Comparison of ENCODE assay signal across 19 mouse cellular contexts in the genomic region with DNA sequence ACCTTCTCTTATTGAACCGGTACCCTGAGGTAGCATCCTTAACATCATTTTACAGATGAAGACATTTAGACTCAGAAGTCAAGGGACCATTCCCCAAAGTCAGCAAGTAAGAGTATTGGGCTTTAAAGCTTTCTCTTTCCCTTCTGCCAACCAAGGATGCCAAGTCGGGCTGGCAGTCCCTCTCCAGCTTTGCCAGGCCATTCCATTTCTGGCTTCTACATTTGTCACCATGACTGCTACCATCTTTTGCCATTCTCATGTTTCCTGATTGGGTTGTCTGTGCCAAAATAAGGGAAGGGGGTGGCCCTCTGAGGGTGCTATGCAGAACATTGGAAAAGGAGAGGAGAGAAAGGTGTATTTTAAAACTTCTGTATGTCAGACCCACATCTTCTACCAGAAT.
DNase-seq lines count a peak whose midpoint lies in the region; ATAC-seq and TF ChIP-seq lines count a peak whose summit lies in the region.
"Had no signal": no experiment of that assay in that cellular context is flagged by ENCODE, and none has a peak within 500 bp of the region (broad histone marks: within the 10 kb centered on the region; RNA-seq: fewer than 3 reads in every experiment).

No protein-coding gene starts in this region.

- peak overlapping the region; percentile 88 for H3K27ac ChIP-seq in heart, adult 2 months
- H3K27ac ChIP-seq in heart, embryonic 16.5 days (ENCODE audit: low read length) = peak overlapping the region; percentile 94
- H3K27ac ChIP-seq in heart, embryonic 11.5 days (ENCODE audit: low read depth, low read length) = no peak overlapping the region; the same call in 1 of the 2 replicates
- peak overlapping the region; percentile 42; the same call in 1 of the 2 replicates for H3K27ac ChIP-seq in midbrain, embryonic 12.5 days (replicated peaks)
- H3K27ac ChIP-seq in midbrain, embryonic 15.5 days = no peak overlapping the region
- H3K27ac ChIP-seq: embryonic facial prominence, embryonic 10.5 days; hindbrain, embryonic 10.5 days; limb, embryonic 12.5 days; liver, embryonic 15.5 days had no signal

- no peak for TF ChIP-seq CTCF in heart, adult 2 months (IDR thresholded peaks at IDR 0.05)

- TF ChIP-seq POLR2A in heart, adult 2 months (IDR thresholded peaks at IDR 0.05; ENCODE audit: insufficient read depth, low read depth, low read length) = no peak

- H3K4me1 ChIP-seq in heart, adult 2 months (ENCODE audit: control insufficient read depth, insufficient read depth, low read length) = peaks cover 18% of the 10 kb centered on the region
- H3K4me1 ChIP-seq in heart, embryonic 16.5 days (ENCODE audit: control insufficient read depth, insufficient read depth, low read length) = peaks cover 52% of the 10 kb centered on the region
- peaks cover 47% of the 10 kb centered on the region for H3K4me1 ChIP-seq in heart, embryonic 11.5 days (ENCODE audit: control insufficient read depth, insufficient read depth, low read length)
- H3K4me1 ChIP-seq in midbrain, embryonic 12.5 days = peaks cover 45% of the 10 kb centered on the region
- peaks cover 48% of the 10 kb centered on the region for H3K4me1 ChIP-seq in midbrain, embryonic 15.5 days

- TF ChIP-seq EP300 in heart, adult 2 months (IDR thresholded peaks at IDR 0.05; ENCODE audit: insufficient read depth, low read depth, low read length) = no peak

- peak; percentile 71 to 74 for DNase-seq in cerebellum, postnatal 10 days
- DNase-seq in cerebellum, adult 18-20 months = no peak
- no peak for DNase-seq in heart, adult 2 months
- no peak for DNase-seq in heart, adult 18-20 months
- DNase-seq: spleen, adult 18-20 months had no signal

- H3K79me2 ChIP-seq in heart, adult 2 months (replicated peaks; ENCODE audit: control insufficient read depth, insufficient read depth, low read length) = no peaks in the 10 kb centered on the region

- intact Hi-C loops in heart, adult 2 months (cut with DNase I) = loop anchor here (5.0 kb wide), 3 partner anchors 42 to 77 kb away; no protein-coding TSS in a partner anchor

- no peaks in the 10 kb centered on the region for H3K27me3 ChIP-seq in heart, adult 2 months (ENCODE audit: control insufficient read depth, insufficient read depth, low read length)
- H3K27me3 ChIP-seq in heart, embryonic 16.5 days (ENCODE audit: control insufficient read depth, insufficient read depth, low read length) = no peaks in the 10 kb centered on the region
- no peaks in the 10 kb centered on the region for H3K27me3 ChIP-seq in heart, embryonic 11.5 days (ENCODE audit: control insufficient read depth, insufficient read depth, low read length)
- 0 out of 2 replicates have a peak, but pooled peaks cover 5% of the 10 kb centered on the region for H3K27me3 ChIP-seq in midbrain, embryonic 12.5 days
- H3K27me3 ChIP-seq in midbrain, embryonic 15.5 days (replicated peaks) = no peaks in the 10 kb centered on the region
- H3K27me3 ChIP-seq: embryonic facial prominence, embryonic 15.5 days; intestine, embryonic 15.5 days had no signal

- H3K9ac ChIP-seq in heart, adult 2 months (ENCODE audit: low read depth, low read length) = no peak overlapping the region
- H3K9ac ChIP-seq in heart, embryonic 16.5 days (ENCODE audit: low read length) = peak overlapping the region; percentile 57; the same call in 1 of the 2 replicates
- no peak overlapping the region for H3K9ac ChIP-seq in heart, embryonic 11.5 days (ENCODE audit: low read depth, low read length)
- 0 out of 2 replicates have a peak overlapping the region, but pooled peaks have one; percentile 24 for H3K9ac ChIP-seq in midbrain, embryonic 12.5 days (replicated peaks)
- H3K9ac ChIP-seq in midbrain, embryonic 15.5 days = no peak overlapping the region
- H3K9ac ChIP-seq: embryonic facial prominence, embryonic 15.5 days; forebrain, embryonic 13.5 days; intestine, embryonic 15.5 days; limb, embryonic 12.5 days; liver, embryonic 15.5 days; lung, embryonic 14.5 days had no signal

- no peaks in the 10 kb centered on the region for H3K9me3 ChIP-seq in heart, embryonic 16.5 days (replicated peaks; ENCODE audit: control insufficient read depth, low read length)
- no peaks in the 10 kb centered on the region for H3K9me3 ChIP-seq in heart, embryonic 11.5 days (replicated peaks; ENCODE audit: control insufficient read depth, low read length)
- H3K9me3 ChIP-seq in midbrain, embryonic 12.5 days = no peaks in the 10 kb centered on the region
- no peaks in the 10 kb centered on the region for H3K9me3 ChIP-seq in midbrain, embryonic 15.5 days
- H3K9me3 ChIP-seq: embryonic facial prominence, embryonic 10.5 days; embryonic facial prominence, embryonic 15.5 days; forebrain, embryonic 13.5 days; hindbrain, embryonic 10.5 days; intestine, embryonic 15.5 days; limb, embryonic 12.5 days; liver, embryonic 15.5 days had no signal

- peaks cover 5% of the 10 kb centered on the region; the same call in 1 of the 2 replicates for H3K36me3 ChIP-seq in heart, adult 2 months (ENCODE audit: control insufficient read depth, insufficient read depth, low read length)
- no peaks in the 10 kb centered on the region for H3K36me3 ChIP-seq in heart, embryonic 16.5 days (ENCODE audit: control insufficient read depth, insufficient read depth)
- H3K36me3 ChIP-seq in heart, embryonic 11.5 days (ENCODE audit: control insufficient read depth, insufficient read depth, low read length) = no peaks in the 10 kb centered on the region
- no peaks in the 10 kb centered on the region for H3K36me3 ChIP-seq in midbrain, embryonic 12.5 days
- no peaks in the 10 kb centered on the region for H3K36me3 ChIP-seq in midbrain, embryonic 15.5 days (replicated peaks)
- H3K36me3 ChIP-seq: embryonic facial prominence, embryonic 10.5 days; embryonic facial prominence, embryonic 15.5 days; hindbrain, embryonic 10.5 days; intestine, embryonic 15.5 days; limb, embryonic 12.5 days; liver, embryonic 15.5 days had no signal

- no peak overlapping the region for H3K4me2 ChIP-seq in heart, embryonic 16.5 days (ENCODE audit: low read depth, low read length)
- no peak overlapping the region for H3K4me2 ChIP-seq in heart, embryonic 11.5 days
- H3K4me2 ChIP-seq in midbrain, embryonic 12.5 days (replicated peaks) = no peak overlapping the region
- no peak overlapping the region for H3K4me2 ChIP-seq in midbrain, embryonic 15.5 days
- H3K4me2 ChIP-seq: embryonic facial prominence, embryonic 15.5 days; forebrain, embryonic 13.5 days; intestine, embryonic 15.5 days; limb, embryonic 12.5 days; liver, embryonic 15.5 days; lung, embryonic 14.5 days had no signal

- no peak for ATAC-seq in heart, embryonic 16.5 days (replicated peaks; ENCODE audit: extremely low read depth, insufficient read depth, low FRiP score)
- ATAC-seq in heart, embryonic 11.5 days (replicated peaks; ENCODE audit: insufficient number of reproducible peaks, low FRiP score, low TSS enrichment) = no peak
- ATAC-seq in midbrain, embryonic 12.5 days (ENCODE audit: low FRiP score, low read depth) = no peak
- ATAC-seq in midbrain, embryonic 15.5 days (replicated peaks) = no peak
- ATAC-seq: activated CD4-positive, CD25-positive, alpha-beta regulatory T cell, adult 4 months; hindbrain, postnatal 0 days; intestine, embryonic 15.5 days had no signal

- H3K4me3 ChIP-seq in heart, adult 2 months = no peak overlapping the region
- no peak overlapping the region for H3K4me3 ChIP-seq in heart, embryonic 16.5 days (ENCODE audit: low read length)
- no peak overlapping the region for H3K4me3 ChIP-seq in heart, embryonic 11.5 days (ENCODE audit: low read depth, low read length)
- H3K4me3 ChIP-seq in midbrain, embryonic 12.5 days = no peak overlapping the region
- H3K4me3 ChIP-seq in midbrain, embryonic 15.5 days = no peak overlapping the region
- H3K4me3 ChIP-seq: embryonic facial prominence, embryonic 10.5 days; embryonic facial prominence, embryonic 15.5 days; forebrain, embryonic 13.5 days; hindbrain, embryonic 10.5 days; intestine, embryonic 15.5 days; limb, embryonic 12.5 days; liver, embryonic 15.5 days had no signal

- 79% methylated on average over 2 of the region's 2 CpGs for WGBS in heart, adult 2 months
- WGBS in heart, embryonic 16.5 days = 90% methylated on average over 2 of the region's 2 CpGs
- 86% methylated on average over 2 of the region's 2 CpGs for WGBS in heart, embryonic 11.5 days (ENCODE audit: insufficient replicate concordance)
- WGBS in midbrain, embryonic 12.5 days = 83% methylated on average over 2 of the region's 2 CpGs
- WGBS in midbrain, embryonic 15.5 days = 94% methylated on average over 2 of the region's 2 CpGs

Comparison
In these comparisons a context has a peak if more than half of its experiments do, and no peak if none do; other contexts are left out.
1. DNase-seq: peak in cerebellum, postnatal 10 days (2 of 2); none in cerebellum, adult 18-20 months (0 of 2), heart, adult 2 months (0 of 2) and heart, adult 18-20 months (0 of 2).
2. H3K27ac ChIP-seq: peak in heart, adult 2 months (single experiment), heart, embryonic 16.5 days (single experiment) and midbrain, embryonic 12.5 days (single experiment); none in heart, embryonic 11.5 days (single experiment) and midbrain, embryonic 15.5 days (single experiment).
3. H3K9ac ChIP-seq: peak in heart, embryonic 16.5 days (single experiment) and midbrain, embryonic 12.5 days (single experiment); none in heart, adult 2 months (single experiment), heart, embryonic 11.5 days (single experiment) and midbrain, embryonic 15.5 days (single experiment).